Mouse (Mus musculus): ENCODE measurements at regions not wholly inside any gene's neighbourhood (a gene's known extent, or its start where the extent isn't known, plus 50 kb on each side); places are given as distances from the start of the nearest gene placed in this dataset.
A peak's percentile ranks its signal among the peaks of the same experiment; 100 is the strongest.

GRCm38 (mm10) chr13:99063431-99063830 lies 79.1 kb upstream of the 1700024P04Rik start:
- no peaks in the 10 kb centered on the region for H3K36me3 ChIP-seq
- H3K4me1 ChIP-seq = peaks cover 35% of the 10 kb centered on the region
- H3K27me3 ChIP-seq (ENCODE audit: low read depth, poor library complexity, severe bottlenecking) = no peaks in the 10 kb centered on the region
- no peak for DNase-seq (ENCODE audit: low spot score)
- no peak overlapping the region for H3K4me3 ChIP-seq
- WGBS = 52% methylated on average over 4 of the region's 4 CpGs
- no peaks in the 10 kb centered on the region for H3K9me3 ChIP-seq (replicated peaks)
- H3K27ac ChIP-seq = peak overlapping the region; percentile 50; the same call in 1 of the 2 replicates

GRCm38 (mm10) chr13:99062936-99063335 lies 78.6 kb upstream of the 1700024P04Rik start:
- Histone ChIP-seq H3K27me3 (ENCODE audit: low read depth, poor library complexity, severe bottlenecking) (no peaks in the 10 kb centered on the region), H3K9me3 (replicated peaks) (no peaks in the 10 kb centered on the region), H3K4me1 (peaks cover 35% of the 10 kb centered on the region), H3K36me3 (no peaks in the 10 kb centered on the region), H3K4me3 (no peak overlapping the region), H3K27ac (peak overlapping the region; percentile 50; the same call in 1 of the 2 replicates)
- DNase-seq (ENCODE audit: low spot score) = no peak
- 53% methylated on average over 3 of the region's 3 CpGs for WGBS

- H3K27me3 ChIP-seq (ENCODE audit: low read depth, poor library complexity, severe bottlenecking) = no peaks in the 10 kb centered on the region
- no peak overlapping the region for H3K4me3 ChIP-seq
- H3K4me1 ChIP-seq = peaks cover 30% of the 10 kb centered on the region
- no peak for DNase-seq (ENCODE audit: low spot score)
- WGBS = 91% methylated on average over 13 of the region's 13 CpGs
- H3K27ac ChIP-seq = no peak overlapping the region
- no peaks in the 10 kb centered on the region for H3K36me3 ChIP-seq
- H3K9me3 ChIP-seq (replicated peaks) = no peaks in the 10 kb centered on the region
Measured at GRCm38 (mm10) chr13:99058131-99058970, 74.0 kb upstream of the 1700024P04Rik start.

GRCm38 (mm10) chr13:99057696-99058095 lies 73.3 kb upstream of the 1700024P04Rik start:
- Histone ChIP-seq H3K27me3 (ENCODE audit: low read depth, poor library complexity, severe bottlenecking) (no peaks in the 10 kb centered on the region), H3K36me3 (no peaks in the 10 kb centered on the region), H3K27ac (no peak overlapping the region), H3K4me1 (peaks cover 24% of the 10 kb centered on the region), H3K4me3 (no peak overlapping the region), H3K9me3 (replicated peaks) (no peaks in the 10 kb centered on the region)
- no peak for DNase-seq (ENCODE audit: low spot score)
- 80% methylated on average over 6 of the region's 6 CpGs for WGBS

- Histone ChIP-seq H3K36me3 (no peaks in the 10 kb centered on the region), H3K4me3 (no peak overlapping the region), H3K27me3 (ENCODE audit: low read depth, poor library complexity, severe bottlenecking) (no peaks in the 10 kb centered on the region), H3K9me3 (replicated peaks) (no peaks in the 10 kb centered on the region), H3K4me1 (peaks cover 19% of the 10 kb centered on the region), H3K27ac (no peak overlapping the region)
- no peak for DNase-seq (ENCODE audit: low spot score)
- WGBS = 66% methylated on average over 3 of the region's 3 CpGs
Measured at GRCm38 (mm10) chr13:99057293-99057588, 72.9 kb upstream of the 1700024P04Rik start.

- H3K4me3 ChIP-seq = no peak overlapping the region
- WGBS = 82% methylated on average over 19 of the region's 19 CpGs
- DNase-seq (ENCODE audit: low spot score) = no peak
- no peak overlapping the region for H3K27ac ChIP-seq
- peaks cover 17% of the 10 kb centered on the region for H3K4me1 ChIP-seq
- no peaks in the 10 kb centered on the region for H3K27me3 ChIP-seq (ENCODE audit: low read depth, poor library complexity, severe bottlenecking)
- no peaks in the 10 kb centered on the region for H3K36me3 ChIP-seq
- no peaks in the 10 kb centered on the region for H3K9me3 ChIP-seq (replicated peaks)
Measured at GRCm38 (mm10) chr13:99056432-99057292, 72.3 kb upstream of the 1700024P04Rik start.

GRCm38 (mm10) chr13:99055609-99056321 lies 71.4 kb upstream of the 1700024P04Rik start:
- no peaks in the 10 kb centered on the region for H3K27me3 ChIP-seq (ENCODE audit: low read depth, poor library complexity, severe bottlenecking)
- H3K27ac ChIP-seq = no peak overlapping the region
- H3K36me3 ChIP-seq = no peaks in the 10 kb centered on the region
- WGBS = 68% methylated on average over 11 of the region's 11 CpGs
- peaks cover 17% of the 10 kb centered on the region for H3K4me1 ChIP-seq
- H3K9me3 ChIP-seq (replicated peaks) = no peaks in the 10 kb centered on the region
- DNase-seq (ENCODE audit: low spot score) = no peak
- H3K4me3 ChIP-seq = no peak overlapping the region

- 94% methylated on average over 1 of the region's 1 CpGs for WGBS
- no peaks in the 10 kb centered on the region for H3K27me3 ChIP-seq (ENCODE audit: low read depth, poor library complexity, severe bottlenecking)
- no peak for DNase-seq (ENCODE audit: low spot score)
Measured at GRCm38 (mm10) chr13:99052076-99052475, 67.7 kb upstream of the 1700024P04Rik start.

GRCm38 (mm10) chr13:99049699-99050098 lies 65.3 kb upstream of the 1700024P04Rik start:
- DNase-seq (ENCODE audit: low spot score) = no peak
- no peaks in the 10 kb centered on the region for H3K36me3 ChIP-seq
- 56% methylated on average over 4 of the region's 4 CpGs for WGBS
- H3K4me1 ChIP-seq = peaks cover 8% of the 10 kb centered on the region; the same call in 1 of the 2 replicates
- no peaks in the 10 kb centered on the region for H3K9me3 ChIP-seq (replicated peaks)
- H3K4me3 ChIP-seq = no peak overlapping the region
- H3K27ac ChIP-seq = no peak overlapping the region
- no peaks in the 10 kb centered on the region for H3K27me3 ChIP-seq (ENCODE audit: low read depth, poor library complexity, severe bottlenecking)

More at GRCm38 (mm10) chr13:99052076-99052475, 67.7 kb upstream of the 1700024P04Rik start:
- no peaks in the 10 kb centered on the region for H3K9me3 ChIP-seq (replicated peaks)
- H3K36me3 ChIP-seq = no peaks in the 10 kb centered on the region
- peaks cover 16% of the 10 kb centered on the region for H3K4me1 ChIP-seq
- H3K4me3 ChIP-seq = no peak overlapping the region
- H3K27ac ChIP-seq = no peak overlapping the region

GRCm38 (mm10) chr13:99048651-99049100 lies 64.3 kb upstream of the 1700024P04Rik start:
- Histone ChIP-seq H3K9me3 (replicated peaks) (no peaks in the 10 kb centered on the region), H3K4me3 (no peak overlapping the region), H3K27ac (no peak overlapping the region), H3K4me1 (0 out of 2 replicates have a peak, but pooled peaks cover 3% of the 10 kb centered on the region), H3K27me3 (ENCODE audit: low read depth, poor library complexity, severe bottlenecking) (no peaks in the 10 kb centered on the region), H3K36me3 (no peaks in the 10 kb centered on the region)
- WGBS = 85% methylated on average over 5 of the region's 5 CpGs
- no peak for DNase-seq (ENCODE audit: low spot score)

- no peaks in the 10 kb centered on the region for H3K27me3 ChIP-seq (ENCODE audit: low read depth, poor library complexity, severe bottlenecking)
- DNase-seq (ENCODE audit: low spot score) = no peak
- H3K4me3 ChIP-seq = no peak overlapping the region
- 0 out of 2 replicates have a peak, but pooled peaks cover 3% of the 10 kb centered on the region for H3K4me1 ChIP-seq
- WGBS = 86% methylated on average over 7 of the region's 7 CpGs
- no peaks in the 10 kb centered on the region for H3K9me3 ChIP-seq (replicated peaks)
- no peaks in the 10 kb centered on the region for H3K36me3 ChIP-seq
- no peak overlapping the region for H3K27ac ChIP-seq
Measured at GRCm38 (mm10) chr13:99047219-99047618, 62.9 kb upstream of the 1700024P04Rik start.

GRCm38 (mm10) chr13:99046737-99047136 lies 62.4 kb upstream of the 1700024P04Rik start:
- no peaks in the 10 kb centered on the region for H3K36me3 ChIP-seq
- H3K27me3 ChIP-seq (ENCODE audit: low read depth, poor library complexity, severe bottlenecking) = no peaks in the 10 kb centered on the region
- no peak for DNase-seq (ENCODE audit: low spot score)
- no peak overlapping the region for H3K4me3 ChIP-seq
- no peaks in the 10 kb centered on the region for H3K9me3 ChIP-seq (replicated peaks)
- WGBS = 90% methylated on average over 1 of the region's 1 CpGs
- H3K4me1 ChIP-seq = 0 out of 2 replicates have a peak, but pooled peaks cover 3% of the 10 kb centered on the region
- H3K27ac ChIP-seq = no peak overlapping the region

Measured in limb, embryonic 10.5 days (tissue).